ENCODE assay signal across 17 mouse cellular contexts in genomic region chr19:23924791-23925190, GRCm38 (mm10).
DNase-seq lines count a peak whose midpoint lies in the region; ATAC-seq lines count a peak whose summit lies in the region.
"Had no signal": no experiment of that assay in that cellular context is flagged by ENCODE, and none has a peak within 500 bp of the region (broad histone marks: within the 10 kb centered on the region; RNA-seq: fewer than 3 reads in every experiment).

No protein-coding gene starts in this region.

- peaks cover 6% of the 10 kb centered on the region for H3K9me3 ChIP-seq in megakaryocyte, embryonic 14.5 days
- no peaks in the 10 kb centered on the region for H3K9me3 ChIP-seq in forebrain, embryonic 14.5 days (replicated peaks; ENCODE audit: control insufficient read depth, low read length)
- H3K9me3 ChIP-seq: embryonic facial prominence, embryonic 15.5 days; forebrain, embryonic 12.5 days; heart, embryonic 12.5 days; intestine, embryonic 15.5 days had no signal

- H3K27me3 ChIP-seq in megakaryocyte, embryonic 14.5 days (replicated peaks) = peaks cover 7% of the 10 kb centered on the region
- no peaks in the 10 kb centered on the region for H3K27me3 ChIP-seq in forebrain, embryonic 14.5 days (replicated peaks; ENCODE audit: control insufficient read depth, insufficient read depth, low read length)
- H3K27me3 ChIP-seq: embryonic facial prominence, embryonic 15.5 days; forebrain, embryonic 12.5 days; heart, embryonic 12.5 days; intestine, embryonic 15.5 days had no signal

- no peak overlapping the region for H3K4me2 ChIP-seq in forebrain, embryonic 14.5 days (ENCODE audit: low read length)
- H3K4me2 ChIP-seq: embryonic facial prominence, embryonic 15.5 days; forebrain, embryonic 12.5 days; heart, embryonic 12.5 days; intestine, embryonic 15.5 days had no signal

- ATAC-seq in megakaryocyte, adult 5-6 weeks (ENCODE audit: poor library complexity, severe bottlenecking) = no peak
- no peak for ATAC-seq in forebrain, embryonic 14.5 days
- no peak for ATAC-seq in monocyte, adult 5-6 weeks (replicated peaks; ENCODE audit: insufficient number of reproducible peaks, low FRiP score, low TSS enrichment, poor library complexity, severe bottlenecking)
- ATAC-seq: intestine, embryonic 15.5 days had no signal

- no peak overlapping the region for H3K9ac ChIP-seq in forebrain, embryonic 14.5 days (ENCODE audit: low read length)
- H3K9ac ChIP-seq: embryonic facial prominence, embryonic 15.5 days; forebrain, embryonic 12.5 days; heart, embryonic 12.5 days; intestine, embryonic 15.5 days had no signal

- no peak overlapping the region for H3K27ac ChIP-seq in forebrain, embryonic 14.5 days (ENCODE audit: low read depth, low read length)
- H3K27ac ChIP-seq: embryonic facial prominence, embryonic 15.5 days; forebrain, embryonic 12.5 days; gastrocnemius, adult 2 months; intestine, embryonic 15.5 days had no signal

- no peaks in the 10 kb centered on the region for H3K36me3 ChIP-seq in megakaryocyte, embryonic 14.5 days (replicated peaks; ENCODE audit: low read length)
- H3K36me3 ChIP-seq in forebrain, embryonic 14.5 days (ENCODE audit: control insufficient read depth, insufficient read depth, low read length) = 0 out of 2 replicates have a peak, but pooled peaks cover 2% of the 10 kb centered on the region
- H3K36me3 ChIP-seq: embryonic facial prominence, embryonic 15.5 days; forebrain, embryonic 12.5 days; heart, embryonic 12.5 days; intestine, embryonic 15.5 days had no signal

- peak; percentile 51 to 54 for DNase-seq in cerebellum, adult 18-20 months
- no peak for DNase-seq in cerebellum, adult 11 months
- DNase-seq in cerebellum, adult 8-10 months = peak; percentile 24
- peak; percentile 48 for DNase-seq in cerebellum, postnatal 25 days
- DNase-seq in forebrain, embryonic 14.5 days (ENCODE audit: low spot score) = no peak
- DNase-seq: adrenal gland, postnatal 10 days; embryo, embryonic 11 days; gastrocnemius, adult 2 months; gastrocnemius, postnatal 25 days; kidney, adult 18-20 months had no signal

- H3K4me3 ChIP-seq in megakaryocyte, embryonic 14.5 days (replicated peaks) = peak overlapping the region; percentile 51
- no peak overlapping the region for H3K4me3 ChIP-seq in forebrain, embryonic 14.5 days (ENCODE audit: low read depth, low read length)
- H3K4me3 ChIP-seq: embryonic facial prominence, embryonic 15.5 days; forebrain, embryonic 12.5 days; gastrocnemius, adult 2 months; heart, embryonic 12.5 days; intestine, embryonic 15.5 days had no signal

- no peaks in the 10 kb centered on the region for H3K4me1 ChIP-seq in megakaryocyte, embryonic 14.5 days
- H3K4me1 ChIP-seq in forebrain, embryonic 14.5 days (ENCODE audit: control insufficient read depth, insufficient read depth, low read length) = no peaks in the 10 kb centered on the region; the same call in 1 of the 2 replicates
- H3K4me1 ChIP-seq: embryonic facial prominence, embryonic 15.5 days; intestine, embryonic 15.5 days had no signal

- 89% methylated on average over 9 of the region's 9 CpGs for WGBS in forebrain, embryonic 14.5 days

Comparison
In these comparisons a context has a peak if more than half of its experiments do, and no peak if none do; other contexts are left out.
1. DNase-seq: peak in cerebellum, adult 18-20 months (2 of 2), cerebellum, adult 8-10 months (single experiment) and cerebellum, postnatal 25 days (2 of 2); none in cerebellum, adult 11 months (single experiment) and forebrain, embryonic 14.5 days (single experiment).